Mouse (Mus musculus) inflammation-experienced regulatory T-cells, adult 6 months (primary cell): Measurements from ENCODE around the gene Eva1b. TPM values are rescaled to one million over a fixed set of nuclear protein-coding genes. Genes with fewer than 3 reads are reported as not detected.

ENCODE experiments used
- ATAC-seq: one replicate; pipeline ENCODE4 v1.8.0; 2017
- polyA plus RNA-seq, 3 experiments: library from polyadenylated mRNA; unstranded; fragments of 100-300 nt; shearing (Covaris generic); gene quantifications; one replicate each; pipeline ENCODE4 v1.2.1; 2017

Gene Eva1b
- polyA plus RNA-seq, 3 experiments from 2014 or later = 8.5 to 14.5 (median 11.7) TPM

- ATAC-seq = no peak
These were observed 27.5 kb upstream of the Eva1b start for GRCm38 (mm10) chr4:126120052-126120451.

GRCm38 (mm10) chr4:126120506-126120905, 27.0 kb upstream of the Eva1b start:
- ATAC-seq = no peak

- ATAC-seq = no peak
These were observed 24.1 kb upstream of the Eva1b start for GRCm38 (mm10) chr4:126123309-126124040.

GRCm38 (mm10) chr4:126130502-126130901, 17.0 kb upstream of the Eva1b start:
- ATAC-seq = no peak

- no peak for ATAC-seq
These were observed 16.0 kb upstream of the Eva1b start for GRCm38 (mm10) chr4:126131290-126132121.

GRCm38 (mm10) chr4:126132636-126133264, 14.8 kb upstream of the Eva1b start:
- ATAC-seq = no peak

- ATAC-seq = no peak
These were observed 13.3 kb upstream of the Eva1b start for GRCm38 (mm10) chr4:126134236-126134635.

GRCm38 (mm10) chr4:126134639-126135038, 12.9 kb upstream of the Eva1b start:
- no peak for ATAC-seq

- no peak for ATAC-seq
These were observed 9.8 kb upstream of the Eva1b start for GRCm38 (mm10) chr4:126137773-126138172.

GRCm38 (mm10) chr4:126141021-126141420, 6.5 kb upstream of the Eva1b start:
- ATAC-seq = no peak

GRCm38 (mm10) chr4:126145396-126145795, 2.1 kb upstream of the Eva1b start:
- ATAC-seq = no peak

- no peak for ATAC-seq
These were observed 491 bp upstream of the Eva1b start for GRCm38 (mm10) chr4:126146974-126147532.

- ATAC-seq = peak; percentile 93
These were observed 817 bp downstream of the Eva1b start for GRCm38 (mm10) chr4:126148161-126148961.

- ATAC-seq = no peak
These were observed 1.6 kb downstream of the Eva1b start for GRCm38 (mm10) chr4:126149041-126149676.

GRCm38 (mm10) chr4:126149798-126150197, 2.3 kb downstream of the Eva1b start:
- no peak for ATAC-seq

GRCm38 (mm10) chr4:126150297-126150948, 2.9 kb downstream of the Eva1b start:
- ATAC-seq = no peak

- ATAC-seq = no peak
These were observed 3.4 kb downstream of the Eva1b start for GRCm38 (mm10) chr4:126150949-126151320.

GRCm38 (mm10) chr4:126151701-126152440, 4.3 kb downstream of the Eva1b start:
- ATAC-seq = no peak

- no peak for ATAC-seq
These were observed 5.3 kb downstream of the Eva1b start for GRCm38 (mm10) chr4:126152864-126153263.

GRCm38 (mm10) chr4:126155183-126155582, 7.6 kb downstream of the Eva1b start:
- ATAC-seq = no peak
